Mouse (Mus musculus) splenic B cell, adult 2 months (primary cell): ENCODE results near the gene Pan2.
"Not testable (repeated sequence)": the region's sequence is repeated elsewhere in the genome, so short reads cannot be mapped to it uniquely, and the experiment has no call there.

ENCODE experiments used
- DNase-seq: peaks from one replicate; pipeline ENCODE4 v3.0.0-alpha.2; 2011; ENCODE audit warnings: low read depth, low spot score
- H3K27me3 ChIP-seq: 2 replicates; pipeline ENCODE4 v1.6.1; 2012; ENCODE audit warnings: mild to moderate bottlenecking, low read length, moderate library complexity, mixed read lengths; ENCODE audit not compliant: control insufficient read depth, poor library complexity, insufficient read depth, severe bottlenecking
- H3K36me3 ChIP-seq: 2 replicates; pipeline ENCODE4 v1.6.1; 2012; ENCODE audit warnings: mild to moderate bottlenecking, low read length, moderate library complexity, mixed read lengths; ENCODE audit not compliant: control insufficient read depth, poor library complexity, insufficient read depth, severe bottlenecking

Gene Pan2

GRCm38 (mm10) chr10:128271883-128272282 is 31.3 kb upstream of the Pan2 start:
- peaks cover 4% of the 10 kb centered on the region for H3K36me3 ChIP-seq
- DNase-seq, result no peak
- no peaks in the 10 kb centered on the region for H3K27me3 ChIP-seq

- H3K27me3 ChIP-seq, DNase-seq: not testable (repeated sequence)
Measured at GRCm38 (mm10) chr10:128272819-128273439, 30.2 kb upstream of the Pan2 start.

GRCm38 (mm10) chr10:128275374-128275773 is 27.8 kb upstream of the Pan2 start:
- not testable (repeated sequence) for DNase-seq, H3K27me3 ChIP-seq
- peaks cover 20% of the 10 kb centered on the region for H3K36me3 ChIP-seq

More at GRCm38 (mm10) chr10:128272819-128273439, 30.2 kb upstream of the Pan2 start:
- H3K36me3 ChIP-seq, result peaks cover 11% of the 10 kb centered on the region

- DNase-seq, result no peak
- Histone ChIP-seq H3K36me3 (peaks cover 27% of the 10 kb centered on the region), H3K27me3 (no peaks in the 10 kb centered on the region)
Measured at GRCm38 (mm10) chr10:128278158-128278557, 25.0 kb upstream of the Pan2 start.

- no peaks in the 10 kb centered on the region for H3K27me3 ChIP-seq
- DNase-seq, result no peak
- H3K36me3 ChIP-seq, result peaks cover 32% of the 10 kb centered on the region
Measured at GRCm38 (mm10) chr10:128280943-128281342, 22.2 kb upstream of the Pan2 start.

- no peak for DNase-seq
- Histone ChIP-seq H3K36me3 (peaks cover 34% of the 10 kb centered on the region), H3K27me3 (no peaks in the 10 kb centered on the region)
Measured at GRCm38 (mm10) chr10:128281682-128282081, 21.5 kb upstream of the Pan2 start.

- Histone ChIP-seq H3K36me3 (peaks cover 25% of the 10 kb centered on the region), H3K27me3 (no peaks in the 10 kb centered on the region)
- DNase-seq, result no peak
Measured at GRCm38 (mm10) chr10:128282886-128283450, 20.2 kb upstream of the Pan2 start.

- Histone ChIP-seq H3K36me3 (peaks cover 23% of the 10 kb centered on the region), H3K27me3 (no peaks in the 10 kb centered on the region)
- peak; percentile 78 for DNase-seq
Measured at GRCm38 (mm10) chr10:128283604-128284579, 19.2 kb upstream of the Pan2 start.

GRCm38 (mm10) chr10:128290594-128290993 is 12.5 kb upstream of the Pan2 start:
- H3K27me3 ChIP-seq, DNase-seq: not testable (repeated sequence)
- H3K36me3 ChIP-seq, result peaks cover 17% of the 10 kb centered on the region

GRCm38 (mm10) chr10:128296370-128297090 is 6.6 kb upstream of the Pan2 start:
- DNase-seq, result no peak
- H3K36me3 ChIP-seq, result peaks cover 6% of the 10 kb centered on the region
- H3K27me3 ChIP-seq, result no peaks in the 10 kb centered on the region

- Histone ChIP-seq H3K36me3 (peaks cover 4% of the 10 kb centered on the region; the same call in 1 of the 2 replicates), H3K27me3 (no peaks in the 10 kb centered on the region)
- DNase-seq, result no peak
Measured at GRCm38 (mm10) chr10:128297221-128297620, 5.9 kb upstream of the Pan2 start.

GRCm38 (mm10) chr10:128297622-128298021 is 5.5 kb upstream of the Pan2 start:
- peaks cover 2% of the 10 kb centered on the region; the same call in 1 of the 2 replicates for H3K36me3 ChIP-seq
- no peak for DNase-seq
- H3K27me3 ChIP-seq, result no peaks in the 10 kb centered on the region

GRCm38 (mm10) chr10:128298243-128298642 is 4.9 kb upstream of the Pan2 start:
- Histone ChIP-seq H3K36me3 (no peaks in the 10 kb centered on the region), H3K27me3 (no peaks in the 10 kb centered on the region)
- no peak for DNase-seq

GRCm38 (mm10) chr10:128298702-128299171 is 4.4 kb upstream of the Pan2 start, which contains the start of gene Il23a:
Gene Il23a, minus strand, starts transcription at chr10:128298752.
- no peaks in the 10 kb centered on the region for H3K27me3 ChIP-seq
- H3K36me3 ChIP-seq, result no peaks in the 10 kb centered on the region
- no peak for DNase-seq
